Mouse (Mus musculus): ENCODE measurements around the gene Coa4.

The Coa4 gene

GRCm38 (mm10) chr7:100504740-100505487 is 32.0 kb upstream of the Coa4 start:
- in situ Hi-C loops (cut with MboI, MseI) = no loop called here

GRCm38 (mm10) chr7:100506494-100506893 is 30.4 kb upstream of the Coa4 start:
- in situ Hi-C loops (cut with MboI, MseI) = no loop called here

GRCm38 (mm10) chr7:100508670-100509069 is 28.2 kb upstream of the Coa4 start:
- in situ Hi-C loops (cut with MboI, MseI) = no loop called here

- in situ Hi-C loops (cut with MboI, MseI) = loop anchor here (5.0 kb wide), 1 partner anchor 151 kb away; the partner anchor contains the start of gene Plekhb1
Observed at GRCm38 (mm10) chr7:100511602-100512001, 25.3 kb upstream of the Coa4 start.

GRCm38 (mm10) chr7:100514573-100514972 is 22.3 kb upstream of the Coa4 start, which contains the start of gene Dnajb13:
Gene Dnajb13, minus strand, starts transcription at chr7:100514960.
- in situ Hi-C loops (cut with MboI, MseI) = loop anchor here (5.0 kb wide), 1 partner anchor 148 kb away; the partner anchor contains the start of gene Plekhb1

GRCm38 (mm10) chr7:100520204-100520603 is 16.7 kb upstream of the Coa4 start:
- in situ Hi-C loops (cut with MboI, MseI) = no loop called here

GRCm38 (mm10) chr7:100520663-100521285 is 16.1 kb upstream of the Coa4 start:
- in situ Hi-C loops (cut with MboI, MseI) = no loop called here

GRCm38 (mm10) chr7:100522222-100522621 is 14.6 kb upstream of the Coa4 start:
- in situ Hi-C loops (cut with MboI, MseI) = no loop called here

GRCm38 (mm10) chr7:100524669-100525068 is 12.2 kb upstream of the Coa4 start:
- in situ Hi-C loops (cut with MboI, MseI) = no loop called here

GRCm38 (mm10) chr7:100530766-100531165 is 6.1 kb upstream of the Coa4 start:
- in situ Hi-C loops (cut with MboI, MseI) = no loop called here

GRCm38 (mm10) chr7:100533503-100533902 is 3.4 kb upstream of the Coa4 start:
- in situ Hi-C loops (cut with MboI, MseI) = no loop called here

- in situ Hi-C loops (cut with MboI, MseI) = no loop called here
Observed at GRCm38 (mm10) chr7:100534216-100534615, 2.7 kb upstream of the Coa4 start.

GRCm38 (mm10) chr7:100535831-100536230 is 1.0 kb upstream of the Coa4 start:
- in situ Hi-C loops (cut with MboI, MseI) = loop anchor here (5.0 kb wide), 1 partner anchor 51 kb away; no protein-coding TSS in a partner anchor

GRCm38 (mm10) chr7:100537519-100537902 is 640 bp downstream of the Coa4 start:
- in situ Hi-C loops (cut with MboI, MseI) = loop anchor here (5.0 kb wide), 1 partner anchor 50 kb away; no protein-coding TSS in a partner anchor

- in situ Hi-C loops (cut with MboI, MseI) = loop anchor here (5.0 kb wide), 1 partner anchor 48 kb away; no protein-coding TSS in a partner anchor
Observed at GRCm38 (mm10) chr7:100539516-100539915, 2.6 kb downstream of the Coa4 start.

- in situ Hi-C loops (cut with MboI, MseI) = no loop called here
Observed at GRCm38 (mm10) chr7:100544437-100544836, 7.6 kb downstream of the Coa4 start.

GRCm38 (mm10) chr7:100547631-100548030 is 10.8 kb downstream of the Coa4 start:
- in situ Hi-C loops (cut with MboI, MseI) = no loop called here

- in situ Hi-C loops (cut with MboI, MseI) = no loop called here
Observed at GRCm38 (mm10) chr7:100549796-100550195, 12.9 kb downstream of the Coa4 start.

GRCm38 (mm10) chr7:100550338-100551007 is 13.6 kb downstream of the Coa4 start:
- in situ Hi-C loops (cut with MboI, MseI) = no loop called here

GRCm38 (mm10) chr7:100554939-100555338 is 18.1 kb downstream of the Coa4 start:
- in situ Hi-C loops (cut with MboI, MseI) = no loop called here

- in situ Hi-C loops (cut with MboI, MseI) = no loop called here
Observed at GRCm38 (mm10) chr7:100555431-100555951, 18.6 kb downstream of the Coa4 start.

- in situ Hi-C loops (cut with MboI, MseI) = no loop called here
Observed at GRCm38 (mm10) chr7:100557241-100557640, 20.4 kb downstream of the Coa4 start.
